Mouse (Mus musculus): ENCODE measurements around the gene Thada. TPM values are rescaled to one million over a fixed set of nuclear protein-coding genes. Genes with fewer than 3 reads are reported as not detected.

Gene Thada
- polyA plus RNA-seq, 1 experiment from 2014 or later: 15.9 TPM

DNA sequence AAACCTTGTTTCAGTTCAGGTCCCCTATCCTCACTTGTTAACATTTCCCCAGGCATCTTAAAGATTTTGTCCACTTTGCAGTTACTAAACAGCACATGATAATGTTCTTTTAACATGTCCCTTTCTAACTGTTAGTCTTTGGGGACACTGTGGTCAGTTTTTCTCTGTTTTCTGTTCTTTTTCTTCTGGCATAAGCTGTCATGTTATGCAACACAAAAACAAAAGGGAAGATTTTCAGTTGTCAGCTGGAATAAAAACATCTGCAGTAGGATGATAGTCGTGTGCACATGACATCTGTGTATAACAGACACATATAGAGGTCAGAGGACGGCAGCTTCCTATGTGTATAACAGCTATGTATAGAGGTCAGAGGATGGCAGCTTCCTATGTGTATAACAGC, 39.9 kb upstream of the Thada start:
- Histone ChIP-seq H3K9ac (replicated peaks; ENCODE audit: low read depth, low read length) (no peak overlapping the region), H3K4me3 (ENCODE audit: low read depth, low read length) (no peak overlapping the region), H3K4me2 (replicated peaks; ENCODE audit: low read depth, low read length) (no peak overlapping the region), H3K9me3 (ENCODE audit: control insufficient read depth, low read depth, low read length) (no peaks in the 10 kb centered on the region), H3K4me1 (ENCODE audit: control insufficient read depth, insufficient read depth, low read length) (peaks cover 13% of the 10 kb centered on the region; the same call in 1 of the 2 replicates), H3K27ac (ENCODE audit: low read length) (no peak overlapping the region), H3K36me3 (ENCODE audit: control insufficient read depth, insufficient read depth, low read length) (no peaks in the 10 kb centered on the region), H3K27me3 (ENCODE audit: control insufficient read depth, insufficient read depth, low read length) (no peaks in the 10 kb centered on the region)
- WGBS: 53% methylated on average over 2 of the region's 2 CpGs
- no peak for ATAC-seq (ENCODE audit: insufficient number of reproducible peaks, insufficient read depth, low FRiP score, low read depth)

- H3K36me3 ChIP-seq (ENCODE audit: control insufficient read depth, insufficient read depth, low read length): no peaks in the 10 kb centered on the region
- no peaks in the 10 kb centered on the region for H3K4me1 ChIP-seq (ENCODE audit: control insufficient read depth, insufficient read depth, low read length)
- H3K9me3 ChIP-seq (ENCODE audit: control insufficient read depth, low read depth, low read length): no peaks in the 10 kb centered on the region
- no peak overlapping the region for H3K4me3 ChIP-seq (ENCODE audit: low read depth, low read length)
- WGBS: 59% methylated on average over 3 of the region's 3 CpGs
- ATAC-seq (ENCODE audit: insufficient number of reproducible peaks, insufficient read depth, low FRiP score, low read depth): no peak
- H3K4me2 ChIP-seq (replicated peaks; ENCODE audit: low read depth, low read length): no peak overlapping the region
- H3K27ac ChIP-seq (ENCODE audit: low read length): no peak overlapping the region
- H3K9ac ChIP-seq (replicated peaks; ENCODE audit: low read depth, low read length): no peak overlapping the region
- no peaks in the 10 kb centered on the region for H3K27me3 ChIP-seq (ENCODE audit: control insufficient read depth, insufficient read depth, low read length)
Observed at GRCm38 (mm10) chr17:84502341-84502740, 36.3 kb upstream of the Thada start.

- Histone ChIP-seq H3K9me3 (ENCODE audit: control insufficient read depth, low read depth, low read length) (no peaks in the 10 kb centered on the region), H3K36me3 (ENCODE audit: control insufficient read depth, insufficient read depth, low read length) (no peaks in the 10 kb centered on the region), H3K4me1 (ENCODE audit: control insufficient read depth, insufficient read depth, low read length) (no peaks in the 10 kb centered on the region), H3K27ac (ENCODE audit: low read length) (peak overlapping the region; percentile 68; the same call in 1 of the 2 replicates), H3K4me3 (ENCODE audit: low read depth, low read length) (no peak overlapping the region), H3K27me3 (ENCODE audit: control insufficient read depth, insufficient read depth, low read length) (no peaks in the 10 kb centered on the region), H3K4me2 (replicated peaks; ENCODE audit: low read depth, low read length) (no peak overlapping the region), H3K9ac (replicated peaks; ENCODE audit: low read depth, low read length) (no peak overlapping the region)
- 35% methylated on average over 5 of the region's 5 CpGs for WGBS
- peak; percentile 37; the same call in 1 of the 2 replicates for ATAC-seq (ENCODE audit: insufficient number of reproducible peaks, insufficient read depth, low FRiP score, low read depth)
Observed at GRCm38 (mm10) chr17:84498639-84499038, 32.6 kb upstream of the Thada start.

DNA sequence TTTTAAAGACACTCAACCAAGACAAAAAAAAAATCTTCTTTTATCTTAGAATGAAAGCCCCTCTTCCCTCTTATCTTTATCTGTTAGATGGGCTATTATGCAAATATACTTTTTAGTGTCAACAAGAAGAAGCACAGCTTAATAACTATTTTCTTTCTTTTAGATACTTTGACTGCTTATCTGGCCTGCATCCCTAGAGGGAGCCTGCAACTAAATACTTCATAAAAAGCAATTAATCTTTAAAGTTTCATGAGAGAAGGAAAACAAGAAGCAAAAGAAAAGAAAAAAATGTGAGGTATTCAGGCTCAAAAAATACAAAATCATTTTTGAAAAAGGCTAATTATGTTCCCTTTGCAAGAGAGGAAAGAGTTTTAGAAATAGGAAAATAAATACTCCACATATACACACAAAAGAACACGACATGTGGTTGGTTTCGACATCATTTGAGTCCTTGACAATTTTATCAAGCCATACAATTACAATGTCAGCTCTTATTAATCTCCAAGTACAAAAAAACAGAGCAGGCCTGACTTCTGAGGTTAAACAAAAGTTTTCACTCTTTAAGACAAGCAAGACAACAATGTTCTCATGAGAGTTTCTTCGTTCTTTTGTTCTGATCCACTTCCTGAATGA, 32.1 kb upstream of the Thada start:
- Histone ChIP-seq H3K36me3 (ENCODE audit: control insufficient read depth, insufficient read depth, low read length) (no peaks in the 10 kb centered on the region), H3K4me2 (replicated peaks; ENCODE audit: low read depth, low read length) (no peak overlapping the region), H3K9ac (replicated peaks; ENCODE audit: low read depth, low read length) (no peak overlapping the region), H3K4me3 (ENCODE audit: low read depth, low read length) (no peak overlapping the region), H3K4me1 (ENCODE audit: control insufficient read depth, insufficient read depth, low read length) (no peaks in the 10 kb centered on the region), H3K9me3 (ENCODE audit: control insufficient read depth, low read depth, low read length) (no peaks in the 10 kb centered on the region), H3K27me3 (ENCODE audit: control insufficient read depth, insufficient read depth, low read length) (no peaks in the 10 kb centered on the region), H3K27ac (ENCODE audit: low read length) (peak overlapping the region; percentile 68; the same call in 1 of the 2 replicates)
- no peak for ATAC-seq (ENCODE audit: insufficient number of reproducible peaks, insufficient read depth, low FRiP score, low read depth)
- WGBS: 54% methylated on average over 3 of the region's 3 CpGs

GRCm38 (mm10) chr17:84497559-84497958, 31.6 kb upstream of the Thada start:
- H3K9me3 ChIP-seq (ENCODE audit: control insufficient read depth, low read depth, low read length): no peaks in the 10 kb centered on the region
- no peak overlapping the region for H3K4me2 ChIP-seq (replicated peaks; ENCODE audit: low read depth, low read length)
- no peak overlapping the region for H3K27ac ChIP-seq (ENCODE audit: low read length)
- no peak overlapping the region for H3K4me3 ChIP-seq (ENCODE audit: low read depth, low read length)
- no peaks in the 10 kb centered on the region for H3K4me1 ChIP-seq (ENCODE audit: control insufficient read depth, insufficient read depth, low read length)
- no peaks in the 10 kb centered on the region for H3K27me3 ChIP-seq (ENCODE audit: control insufficient read depth, insufficient read depth, low read length)
- WGBS: 25% methylated on average over 2 of the region's 2 CpGs
- no peak overlapping the region for H3K9ac ChIP-seq (replicated peaks; ENCODE audit: low read depth, low read length)
- H3K36me3 ChIP-seq (ENCODE audit: control insufficient read depth, insufficient read depth, low read length): no peaks in the 10 kb centered on the region
- ATAC-seq (ENCODE audit: insufficient number of reproducible peaks, insufficient read depth, low FRiP score, low read depth): no peak

GRCm38 (mm10) chr17:84497026-84497425, 31.0 kb upstream of the Thada start:
- H3K36me3 ChIP-seq (ENCODE audit: control insufficient read depth, insufficient read depth, low read length): no peaks in the 10 kb centered on the region
- H3K4me2 ChIP-seq (replicated peaks; ENCODE audit: low read depth, low read length): no peak overlapping the region
- no peak overlapping the region for H3K4me3 ChIP-seq (ENCODE audit: low read depth, low read length)
- ATAC-seq (ENCODE audit: insufficient number of reproducible peaks, insufficient read depth, low FRiP score, low read depth): no peak
- H3K9ac ChIP-seq (replicated peaks; ENCODE audit: low read depth, low read length): no peak overlapping the region
- no peaks in the 10 kb centered on the region for H3K9me3 ChIP-seq (ENCODE audit: control insufficient read depth, low read depth, low read length)
- no peaks in the 10 kb centered on the region for H3K4me1 ChIP-seq (ENCODE audit: control insufficient read depth, insufficient read depth, low read length)
- WGBS: 82% methylated on average over 5 of the region's 5 CpGs
- no peak overlapping the region for H3K27ac ChIP-seq (ENCODE audit: low read length)
- no peaks in the 10 kb centered on the region for H3K27me3 ChIP-seq (ENCODE audit: control insufficient read depth, insufficient read depth, low read length)

DNA sequence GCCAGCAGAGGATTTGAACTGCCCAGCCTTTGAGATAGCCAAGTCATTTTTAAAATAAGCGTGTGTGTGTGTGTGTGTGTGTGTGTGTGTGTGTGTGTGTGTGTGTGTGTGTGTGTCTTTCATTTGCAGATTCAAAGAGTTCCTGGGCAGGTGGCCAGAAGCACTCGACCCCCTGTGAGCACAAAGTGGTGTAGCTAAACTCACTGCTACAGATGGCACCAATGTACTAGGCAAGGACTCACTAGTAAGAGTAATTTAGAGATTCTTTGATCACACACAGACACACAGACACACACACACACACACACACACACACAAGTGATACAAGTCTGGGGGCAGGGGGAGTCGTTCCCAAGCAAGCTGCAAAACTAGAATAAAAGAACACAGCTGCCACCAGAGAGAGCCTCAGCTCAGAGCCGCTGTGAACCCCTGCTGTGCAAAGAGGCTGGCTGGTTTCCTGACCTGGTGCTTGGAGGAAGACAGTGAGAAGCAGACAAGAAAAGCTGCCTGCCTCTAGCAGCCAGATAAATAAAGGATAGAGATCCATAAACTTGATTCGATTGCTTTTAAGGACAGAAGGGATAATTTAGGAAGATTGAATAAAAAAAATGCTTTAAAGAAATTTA, 26.4 kb upstream of the Thada start:
- no peaks in the 10 kb centered on the region for H3K36me3 ChIP-seq (ENCODE audit: control insufficient read depth, insufficient read depth, low read length)
- WGBS: 43% methylated on average over 5 of the region's 5 CpGs
- no peaks in the 10 kb centered on the region for H3K27me3 ChIP-seq (ENCODE audit: control insufficient read depth, insufficient read depth, low read length)
- no peak overlapping the region for H3K27ac ChIP-seq (ENCODE audit: low read length)
- no peak for ATAC-seq (ENCODE audit: insufficient number of reproducible peaks, insufficient read depth, low FRiP score, low read depth)
- no peaks in the 10 kb centered on the region for H3K9me3 ChIP-seq (ENCODE audit: control insufficient read depth, low read depth, low read length)
- H3K4me3 ChIP-seq (ENCODE audit: low read depth, low read length): no peak overlapping the region
- no peak overlapping the region for H3K4me2 ChIP-seq (replicated peaks; ENCODE audit: low read depth, low read length)
- no peak overlapping the region for H3K9ac ChIP-seq (replicated peaks; ENCODE audit: low read depth, low read length)
- no peaks in the 10 kb centered on the region for H3K4me1 ChIP-seq (ENCODE audit: control insufficient read depth, insufficient read depth, low read length)

GRCm38 (mm10) chr17:84487415-84487814, 21.4 kb upstream of the Thada start:
- H3K9me3 ChIP-seq (ENCODE audit: control insufficient read depth, low read depth, low read length): no peaks in the 10 kb centered on the region
- no peak overlapping the region for H3K9ac ChIP-seq (replicated peaks; ENCODE audit: low read depth, low read length)
- no peak overlapping the region for H3K4me3 ChIP-seq (ENCODE audit: low read depth, low read length)
- H3K4me2 ChIP-seq (replicated peaks; ENCODE audit: low read depth, low read length): no peak overlapping the region
- no peak overlapping the region for H3K27ac ChIP-seq (ENCODE audit: low read length)
- WGBS: 71% methylated on average over 2 of the region's 2 CpGs
- no peaks in the 10 kb centered on the region for H3K27me3 ChIP-seq (ENCODE audit: control insufficient read depth, insufficient read depth, low read length)
- no peaks in the 10 kb centered on the region for H3K36me3 ChIP-seq (ENCODE audit: control insufficient read depth, insufficient read depth, low read length)
- H3K4me1 ChIP-seq (ENCODE audit: control insufficient read depth, insufficient read depth, low read length): no peaks in the 10 kb centered on the region
- ATAC-seq (ENCODE audit: insufficient number of reproducible peaks, insufficient read depth, low FRiP score, low read depth): no peak

Measured in stomach, embryonic 14.5 days (tissue).